Mouse (Mus musculus): Measurements from ENCODE around the gene Jmjd7.
A peak's percentile ranks its signal among the peaks of the same experiment; 100 is the strongest.

Jmjd7 gene

GRCm38 (mm10) chr2:120026984-120027949, at the start of gene Jmjd7, which contains the start of gene Gm28042:
Gene Jmjd7, plus strand, starts transcription at chr2:120027483.
Gene Gm28042, plus strand, starts transcription at chr2:120027493.
- DNase-seq: peak; percentile 95

GRCm38 (mm10) chr2:119980343-119980986, 46.8 kb upstream of the Jmjd7 start:
- no peak for DNase-seq

- no peak for DNase-seq
Measured at GRCm38 (mm10) chr2:119981631-119982030, 45.7 kb upstream of the Jmjd7 start.

- peak; percentile 82 for DNase-seq
Measured at GRCm38 (mm10) chr2:119985871-119986270, 41.4 kb upstream of the Jmjd7 start.

GRCm38 (mm10) chr2:119986369-119986768, 40.9 kb upstream of the Jmjd7 start:
- peak; percentile 23 for DNase-seq

GRCm38 (mm10) chr2:119987441-119987840, 39.8 kb upstream of the Jmjd7 start:
- peak; percentile 41 for DNase-seq

- DNase-seq: no peak
Measured at GRCm38 (mm10) chr2:119988952-119989351, 38.3 kb upstream of the Jmjd7 start.

- no peak for DNase-seq
Measured at GRCm38 (mm10) chr2:119990881-119991280, 36.4 kb upstream of the Jmjd7 start.

- DNase-seq: no peak
Measured at GRCm38 (mm10) chr2:119992349-119992748, 34.9 kb upstream of the Jmjd7 start.

GRCm38 (mm10) chr2:119993515-119993914, 33.8 kb upstream of the Jmjd7 start:
- no peak for DNase-seq

GRCm38 (mm10) chr2:119994839-119995238, 32.4 kb upstream of the Jmjd7 start:
- DNase-seq: no peak

- DNase-seq: peak; percentile 39
Measured at GRCm38 (mm10) chr2:119995391-119996281, 31.6 kb upstream of the Jmjd7 start.

- no peak for DNase-seq
Measured at GRCm38 (mm10) chr2:119997354-119997753, 29.9 kb upstream of the Jmjd7 start.

- DNase-seq: peak; percentile 52
Measured at GRCm38 (mm10) chr2:119999731-120000130, 27.6 kb upstream of the Jmjd7 start.

GRCm38 (mm10) chr2:120000882-120001584, 26.2 kb upstream of the Jmjd7 start:
- peak; percentile 80 for DNase-seq

- DNase-seq: no peak
Measured at GRCm38 (mm10) chr2:120001956-120002355, 25.3 kb upstream of the Jmjd7 start.

- DNase-seq: no peak
Measured at GRCm38 (mm10) chr2:120003970-120004369, 23.3 kb upstream of the Jmjd7 start.

GRCm38 (mm10) chr2:120006696-120007095, 20.6 kb upstream of the Jmjd7 start:
- DNase-seq: no peak

- peak; percentile 34 for DNase-seq
Measured at GRCm38 (mm10) chr2:120007680-120008210, 19.5 kb upstream of the Jmjd7 start.

- peak; percentile 69 for DNase-seq
Measured at GRCm38 (mm10) chr2:120008672-120009071, 18.6 kb upstream of the Jmjd7 start.

- peak; percentile 84 for DNase-seq
Measured at GRCm38 (mm10) chr2:120011462-120012200, 15.7 kb upstream of the Jmjd7 start.

All from lung, postnatal 36 days (tissue).